Mouse (Mus musculus) megakaryocyte-erythroid progenitor cell, adult 5 weeks (primary cell): ENCODE measurements around the gene Gm4631. TPM values are rescaled to one million over a fixed set of nuclear protein-coding genes. Genes with fewer than 3 reads are reported as not detected.

Source experiments
- polyA plus RNA-seq: library from polyadenylated mRNA; stranded (reverse); fragments of >175 nt; gene quantifications from 2 replicates; pipeline ENCODE4 v1.2.3, GENCODE M21; 2012

Gm4631 gene
- 0.35 and 0.51 TPM in 2 replicates for polyA plus RNA-seq

DNA sequence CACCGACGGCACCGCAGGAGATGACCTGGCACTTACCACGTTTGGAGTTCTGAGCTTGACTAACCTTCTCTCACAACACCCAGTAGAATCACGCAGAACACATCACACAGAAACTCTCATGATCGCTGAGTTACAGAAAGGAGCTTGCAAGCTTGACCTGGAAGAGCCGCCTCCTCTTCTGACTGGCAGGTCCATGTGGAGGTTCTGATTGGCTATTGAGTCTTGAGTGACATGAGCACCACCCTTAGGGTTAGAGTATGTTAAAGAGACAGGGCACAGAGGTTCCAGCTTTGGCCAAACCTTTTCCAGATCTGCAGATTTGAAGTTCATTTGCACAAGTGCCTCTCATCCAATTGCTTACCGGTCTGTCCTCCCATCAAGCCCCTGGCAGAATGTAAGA, at the start of gene Gm4631:
Gene Gm4631, minus strand, starts transcription at position 101 of the 400 bp plus-strand sequence.

DNA sequence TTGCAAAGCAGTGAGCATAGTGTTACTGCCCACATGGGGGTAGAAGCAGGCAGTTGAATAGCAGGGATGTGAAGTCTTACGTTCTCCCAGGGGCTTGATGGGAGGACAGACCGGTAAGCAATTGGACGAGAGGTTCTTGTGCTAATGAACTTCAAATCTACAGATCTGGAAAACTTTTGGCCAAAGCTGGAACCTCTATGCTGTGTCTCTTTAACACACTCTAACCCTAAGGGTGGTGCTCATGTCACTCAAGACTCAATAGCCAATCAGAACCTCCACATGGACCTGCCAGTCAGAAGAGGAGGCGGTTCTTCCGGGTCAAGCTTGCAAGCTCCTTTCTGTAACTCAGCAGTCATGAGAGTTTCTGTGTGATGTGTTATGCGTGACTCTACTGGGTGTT, 34.1 kb upstream of the Gm4631 start, which contains the start of gene Zfp968:
Gene Zfp968, plus strand, starts transcription at position 301 of the 400 bp plus-strand sequence.

DNA sequence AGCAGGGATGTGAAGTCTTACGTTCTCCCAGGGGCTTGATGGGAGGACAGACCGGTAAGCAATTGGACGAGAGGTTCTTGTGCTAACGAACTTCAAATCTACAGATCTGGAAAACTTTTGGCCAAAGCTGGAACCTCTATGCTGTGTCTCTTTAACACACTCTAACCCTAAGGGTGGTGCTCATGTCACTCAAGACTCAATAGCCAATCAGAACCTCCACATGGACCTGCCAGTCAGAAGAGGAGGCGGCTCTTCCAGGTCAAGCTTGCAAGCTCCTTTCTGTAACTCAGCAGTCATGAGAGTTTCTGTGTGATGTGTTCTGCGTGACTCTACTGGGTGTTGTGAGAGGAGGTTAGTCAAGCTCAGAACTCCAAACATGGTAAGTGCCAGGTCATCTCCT, 63.2 kb downstream of the Gm4631 start, which contains the start of gene Gm14440:
Gene Gm14440, plus strand, starts transcription at position 301 of the 400 bp plus-strand sequence.

Other genes starting within 250 kb of the Gm4631 start
- 0.18 TPM in 1 of 2 replicates, not detected in the other for gene Gm14399, start 196.2 kb downstream of the Gm4631 start, polyA plus RNA-seq
- gene Gm14443, start 162.3 kb downstream of the Gm4631 start, polyA plus RNA-seq = 0.02 TPM in 1 of 2 replicates, not detected in the other
- gene Gm14391, start 131.3 kb downstream of the Gm4631 start, polyA plus RNA-seq = 0.53 and 1.2 TPM in 2 replicates
- gene Gm14440, start 63.1 kb downstream of the Gm4631 start, polyA plus RNA-seq = 0.06 and 0.29 TPM in 2 replicates
- 0.63 and 0.94 TPM in 2 replicates for gene Zfp968, start 34.2 kb upstream of the Gm4631 start, polyA plus RNA-seq
- gene Gm4724, start 97.6 kb upstream of the Gm4631 start, polyA plus RNA-seq = 0.45 and 0.82 TPM in 2 replicates
- 0.26 and 0.73 TPM in 2 replicates for gene Zfp965, start 131.8 kb upstream of the Gm4631 start, polyA plus RNA-seq